Mouse (Mus musculus): ENCODE results near the gene Meis3.

DNA sequence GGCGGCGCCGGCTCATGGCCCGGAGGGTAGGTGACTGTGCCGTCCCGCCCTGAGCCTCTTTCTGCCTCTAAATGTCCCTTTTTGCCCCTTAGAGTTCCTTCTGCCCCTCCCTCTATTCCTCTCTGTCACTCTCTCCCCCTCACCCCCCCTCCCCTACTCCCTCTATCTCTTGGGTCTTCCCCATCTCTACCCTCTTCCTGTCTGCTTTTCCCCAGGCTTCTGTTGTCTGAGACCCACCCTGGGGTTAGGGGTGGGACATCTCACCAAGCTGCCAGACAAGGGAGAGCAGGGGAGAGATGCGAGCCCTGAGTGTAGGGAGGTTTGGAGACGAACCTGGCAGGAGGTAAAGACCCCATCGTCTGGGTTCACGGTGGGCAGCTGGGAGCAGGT, 647 bp downstream of the Meis3 start:
- TF ChIP-seq CTCF (conservative IDR thresholded peaks at IDR 0.05; ENCODE audit: insufficient read depth, insufficient read length, low read depth, low read length) (no peak), POLR2A (IDR thresholded peaks at IDR 0.05; ENCODE audit: low read depth, low read length) (no peak)

Data from kidney, adult 2 months (tissue).